In genomic region chr11:29810324-29810723, GRCm38 (mm10) we compare ENCODE assay signal across 22 mouse cellular contexts. TPM values are rescaled to one million over a fixed set of nuclear protein-coding genes. Genes with fewer than 3 reads are reported as not detected.
A peak's percentile ranks its signal among the peaks of the same experiment; 100 is the strongest.
DNase-seq lines count a peak whose midpoint lies in the region; ATAC-seq and TF ChIP-seq lines count a peak whose summit lies in the region.
"Had no signal": no experiment of that assay in that cellular context is flagged by ENCODE, and none has a peak within 500 bp of the region (broad histone marks: within the 10 kb centered on the region; RNA-seq: fewer than 3 reads in every experiment).

No protein-coding gene starts in this region.

- no peak for TF ChIP-seq CTCF in left cerebral cortex, adult 2 months (IDR thresholded peaks at IDR 0.05)
- TF ChIP-seq CTCF in CH12.LX (conservative IDR thresholded peaks at IDR 0.05 in 1 of 2, IDR thresholded peaks at IDR 0.05 in 1 of 2; ENCODE audit: low read depth in 2 of 2, low read length in 2 of 2), result no peak

- dilution Hi-C loops in CH12.LX (cut with MboI; ENCODE audit: extremely low pct_ligation_motif_present, extremely low pct_unique_long_range_greater_than_20kb, low sequenced_read_pairs), result no loop called here

- DNase-seq in left cerebral cortex, adult 2 months (ENCODE audit: extremely low spot score in 1 of 2, low spot score in 2 of 2), result no peak
- no peak for DNase-seq in left cerebral cortex, adult 18-20 months (ENCODE audit: low spot score in 2 of 2)
- DNase-seq in CH12.LX (ENCODE audit: extremely low read depth), result peak; percentile 88
- DNase-seq: adrenal gland, adult 8-10 months; cerebellum, adult 9-11 months; kidney, adult 2 months; kidney, postnatal 36 days; layer of hippocampus, postnatal 36 days; liver; lung, adult 2 months; lung, postnatal 10 days; midbrain, embryonic 14.5 days had no signal

- ATAC-seq in granulocyte monocyte progenitor cell, adult 5-6 weeks (replicated peaks; ENCODE audit: poor library complexity, severe bottlenecking), result 0 out of 2 replicates have a peak, but pooled peaks have one; percentile 21
- no peak for ATAC-seq in forebrain, embryonic 15.5 days (replicated peaks)
- ATAC-seq in erythroblast, adult 5-6 weeks (replicated peaks; ENCODE audit: low FRiP score, poor library complexity, severe bottlenecking), result no peak
- ATAC-seq: hindbrain, embryonic 16.5 days; intestine, embryonic 15.5 days had no signal

- TF ChIP-seq RAD21 in CH12.LX (IDR thresholded peaks at IDR 0.05; ENCODE audit: low read depth, low read length), result no peak

- no peak overlapping the region for H3K4me2 ChIP-seq in CH12.LX (ENCODE audit: insufficient read depth, low read depth, poor library complexity, severe bottlenecking)
- H3K4me2 ChIP-seq in forebrain, embryonic 15.5 days (replicated peaks), result no peak overlapping the region
- H3K4me2 ChIP-seq: embryonic facial prominence, embryonic 13.5 days; forebrain, embryonic 12.5 days; intestine, embryonic 15.5 days had no signal

- peaks cover 17 to 58% of the 10 kb centered on the region in 2 experiments for H3K4me1 ChIP-seq in CH12.LX (ENCODE audit: control insufficient read depth in 1 of 2, insufficient read depth in 2 of 2)
- H3K4me1 ChIP-seq in forebrain, embryonic 15.5 days, result no peaks in the 10 kb centered on the region
- H3K4me1 ChIP-seq: embryonic facial prominence, embryonic 13.5 days; forebrain, embryonic 12.5 days; intestine, embryonic 15.5 days had no signal

- in situ Hi-C loops in CH12.LX (cut with MboI; ENCODE audit: low pct_ligation_motif_present, low pct_unique_long_range_greater_than_20kb, low sequenced_read_pairs), result no loop called here

- WGBS in forebrain, embryonic 15.5 days, result 97% methylated on average over 3 of the region's 3 CpGs

- H3K27ac ChIP-seq in left cerebral cortex, adult 2 months, result peak overlapping the region; percentile 83; the same call in 1 of the 2 replicates
- H3K27ac ChIP-seq in CH12.LX (ENCODE audit: insufficient read depth, low read depth), result no peak overlapping the region
- no peak overlapping the region for H3K27ac ChIP-seq in forebrain, embryonic 15.5 days (replicated peaks)
- H3K27ac ChIP-seq: embryonic facial prominence, embryonic 13.5 days; forebrain, embryonic 12.5 days; intestine, embryonic 15.5 days; liver, embryonic 14.5 days had no signal

- no peaks in the 10 kb centered on the region for H3K9me3 ChIP-seq in CH12.LX (replicated peaks; ENCODE audit: low read length)
- no peaks in the 10 kb centered on the region for H3K9me3 ChIP-seq in forebrain, embryonic 15.5 days
- H3K9me3 ChIP-seq: embryonic facial prominence, embryonic 13.5 days; forebrain, embryonic 12.5 days; intestine, embryonic 15.5 days had no signal

- H3K79me2 ChIP-seq in CH12.LX (replicated peaks; ENCODE audit: control insufficient read depth, extremely low read depth, insufficient read depth, poor library complexity, severe bottlenecking), result no peaks in the 10 kb centered on the region

- intact Hi-C loops in left cerebral cortex, adult 2 months (cut with DNase I), result no loop called here

- no peak overlapping the region for H3K4me3 ChIP-seq in left cerebral cortex, adult 2 months
- H3K4me3 ChIP-seq in CH12.LX (replicated peaks in 1 of 3; ENCODE audit: low read depth in 2 of 3, low read length in 2 of 3, poor library complexity in 1 of 3), result no peak overlapping the region
- no peak overlapping the region for H3K4me3 ChIP-seq in forebrain, embryonic 15.5 days
- H3K4me3 ChIP-seq: embryonic facial prominence, embryonic 13.5 days; erythroblast, embryonic 14.5 days; forebrain, embryonic 12.5 days; intestine, embryonic 15.5 days had no signal

- no peak for TF ChIP-seq POLR2A in CH12.LX (IDR thresholded peaks at IDR 0.05; ENCODE audit: low read depth, low read length)

- H3K36me3 ChIP-seq in CH12.LX (replicated peaks in 1 of 2; ENCODE audit: control insufficient read depth in 1 of 2, insufficient read depth in 1 of 2, low read length in 1 of 2), result no peaks in the 10 kb centered on the region
- no peaks in the 10 kb centered on the region for H3K36me3 ChIP-seq in forebrain, embryonic 15.5 days
- H3K36me3 ChIP-seq: embryonic facial prominence, embryonic 13.5 days; forebrain, embryonic 12.5 days; intestine, embryonic 15.5 days had no signal

- H3K9ac ChIP-seq in CH12.LX (ENCODE audit: insufficient read depth, low read depth), result no peak overlapping the region
- no peak overlapping the region for H3K9ac ChIP-seq in forebrain, embryonic 15.5 days (replicated peaks)
- H3K9ac ChIP-seq: embryonic facial prominence, embryonic 13.5 days; forebrain, embryonic 12.5 days; intestine, embryonic 15.5 days; liver, embryonic 14.5 days had no signal

- TF ChIP-seq EP300 in CH12.LX (IDR thresholded peaks at IDR 0.05; ENCODE audit: low read length), result no peak

- no peaks in the 10 kb centered on the region for H3K27me3 ChIP-seq in CH12.LX (replicated peaks)
- H3K27me3 ChIP-seq in forebrain, embryonic 15.5 days, result no peaks in the 10 kb centered on the region
- H3K27me3 ChIP-seq: embryonic facial prominence, embryonic 13.5 days; forebrain, embryonic 12.5 days; intestine, embryonic 15.5 days had no signal

TF ChIP-seq in CH12.LX, 34 proteins besides CTCF, POLR2A, EP300 and RAD21:
- peak; percentile 43 for TF ChIP-seq ELF1 (IDR thresholded peaks at IDR 0.05; ENCODE audit: low read depth, low read length)
- no peak for TF ChIP-seq MAZ (IDR thresholded peaks at IDR 0.05; ENCODE audit: low read depth, low read length)
- TF ChIP-seq MXI1 (IDR thresholded peaks at IDR 0.05; ENCODE audit: low read depth, low read length), result peak; percentile 53; the same call in 1 of the 2 replicates
- TF ChIP-seq CHD1 (IDR thresholded peaks at IDR 0.05; ENCODE audit: low read depth, low read length), result no peak
- no peak for TF ChIP-seq ZMIZ1 (IDR thresholded peaks at IDR 0.05; ENCODE audit: low read depth, low read length)
- no peak for TF ChIP-seq JUN (IDR thresholded peaks at IDR 0.05; ENCODE audit: insufficient read depth, low read depth, low read length)

RNA-seq across cellular contexts. Expression of gene 4931440F15Rik, which starts 15.1 kb away (rescaled TPM):
- total RNA-seq in left cerebral cortex, adult 2 months (2021), result 1 to 10 TPM; 2.7 to 3.4 TPM
- total RNA-seq in left cerebral cortex, adult 18-20 months (2021), result 1 to 10 TPM; 2.0 to 2.1 TPM
- total RNA-seq in CH12.LX (2012; rRNA removed), result 0.04 TPM in 1 of 2 replicates, not detected in the other
- total RNA-seq in CH12.LX (2014; rRNA removed), result not detected in 2 replicates
- 0.08 TPM in 1 of 2 replicates, not detected in the other for polyA plus RNA-seq in CH12.LX (2012; ENCODE audit: insufficient read length, low read depth)
- total RNA-seq in granulocyte monocyte progenitor cell, adult 5-6 weeks (2014; fragmentation: Nextera tagmentation), result not detected in 2 replicates
- total RNA-seq in granulocyte monocyte progenitor cell, adult 5-6 weeks (2017), result 0.21 TPM in 1 of 2 replicates, not detected in the other
- 0.37 and 0.47 TPM in 2 replicates for polyA plus RNA-seq in forebrain, embryonic 15.5 days (2015; fragmentation: Nextera tagmentation; extraction: Ambion mirVana)
- not detected in 2 replicates for total RNA-seq in erythroblast, adult 5-6 weeks (2015; ENCODE audit: low replicate concordance)
- total RNA-seq in erythroblast, adult 5-6 weeks (2017; ENCODE audit: low replicate concordance), result not detected in 2 replicates
- polyA plus RNA-seq: C2C12; erythroblast, embryonic 14.5 days had no signal
